Mouse (Mus musculus): ENCODE results near the gene Usf2. TPM values are rescaled to one million over a fixed set of nuclear protein-coding genes. Genes with fewer than 3 reads are reported as not detected.

Gene Usf2
- 22.3 and 23.4 TPM in 2 replicates for polyA plus RNA-seq (2015; fragmentation: Nextera tagmentation; extraction: Ambion mirVana)

GRCm38 (mm10) chr7:30956756-30957366 is at the start of gene Usf2:
Usf2 (minus strand) TSS chr7:30956803.
- H3K9me3 ChIP-seq, result no peaks in the 10 kb centered on the region
- peak within 1 kb of the TSS; percentile 84 for H3K4me2 ChIP-seq
- WGBS, result under 1% methylated on average over 29 of the region's 82 CpGs
- peak within 1 kb of the TSS; percentile 92 for H3K4me3 ChIP-seq
- H3K27me3 ChIP-seq, result no peaks in the 10 kb centered on the region
- peak; percentile 61 for ATAC-seq (ENCODE audit: insufficient number of reproducible peaks, low FRiP score, low TSS enrichment, low read depth)
- H3K36me3 ChIP-seq, result peaks cover 42% of the 10 kb centered on the region
- H3K4me1 ChIP-seq, result peaks cover 23% of the 10 kb centered on the region
- H3K9ac ChIP-seq, result peak within 1 kb of the TSS; percentile 99
- H3K27ac ChIP-seq, result peak within 1 kb of the TSS; percentile 99

DNA sequence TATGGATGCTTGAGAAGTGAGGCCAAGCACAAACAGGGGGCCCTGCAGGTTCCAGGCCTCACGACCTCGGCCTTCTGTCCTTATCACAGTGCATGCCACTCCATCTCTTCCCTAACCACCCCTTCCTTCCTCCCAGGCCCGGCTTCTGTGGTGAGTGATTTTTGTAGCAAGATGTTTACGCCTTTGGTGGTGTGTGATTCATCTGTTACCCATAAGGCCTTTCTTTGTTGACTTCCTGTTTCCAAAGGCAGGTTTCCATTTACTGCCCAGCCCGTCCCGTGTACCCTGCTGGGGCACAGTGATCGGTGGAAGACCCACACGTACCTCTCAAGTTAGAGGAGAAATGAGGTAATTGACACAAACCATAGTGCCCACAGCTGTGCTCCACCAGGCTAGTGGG is 46.0 kb upstream of the Usf2 start:
- H3K27me3 ChIP-seq, result no peaks in the 10 kb centered on the region
- H3K36me3 ChIP-seq, result no peaks in the 10 kb centered on the region
- ATAC-seq (ENCODE audit: insufficient number of reproducible peaks, low FRiP score, low TSS enrichment, low read depth), result no peak
- H3K27ac ChIP-seq, result no peak overlapping the region
- H3K4me2 ChIP-seq, result no peak overlapping the region
- no peak overlapping the region for H3K9ac ChIP-seq
- H3K4me1 ChIP-seq, result peaks cover 12% of the 10 kb centered on the region
- 66% methylated on average over 8 of the region's 8 CpGs for WGBS
- no peak overlapping the region for H3K4me3 ChIP-seq
- H3K9me3 ChIP-seq, result no peaks in the 10 kb centered on the region

DNA sequence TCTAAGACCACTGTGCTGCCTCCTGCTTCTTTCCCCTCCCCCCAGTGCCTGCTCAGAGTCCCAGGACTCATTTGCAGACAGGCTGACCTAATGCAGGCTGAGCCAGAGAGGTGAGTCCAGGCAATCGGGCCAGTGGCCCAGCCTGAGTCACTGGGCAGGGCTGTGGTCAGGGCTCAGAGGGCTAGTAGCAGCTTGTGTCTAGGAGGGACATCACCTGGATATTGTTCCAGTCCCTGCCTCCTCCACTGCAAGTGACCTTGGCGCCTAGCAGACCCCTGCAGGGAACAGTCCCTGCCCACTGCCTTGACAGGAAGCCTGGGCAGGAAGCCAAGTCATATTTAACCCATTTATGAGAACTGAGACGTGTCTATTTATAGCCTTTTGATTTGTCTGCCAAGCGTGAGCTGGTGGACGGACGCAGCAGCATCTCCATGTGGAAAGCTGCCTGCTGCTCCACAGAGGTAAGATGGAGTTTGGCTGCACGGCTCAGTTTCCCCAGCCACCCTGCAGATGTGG is 44.0 kb upstream of the Usf2 start:
- WGBS, result 4% methylated on average over 7 of the region's 7 CpGs
- peak; percentile 70 for ATAC-seq (ENCODE audit: insufficient number of reproducible peaks, low FRiP score, low TSS enrichment, low read depth)
- Histone ChIP-seq H3K4me1 (peaks cover 12% of the 10 kb centered on the region), H3K4me2 (peak overlapping the region; percentile 17; the same call in 1 of the 2 replicates), H3K36me3 (no peaks in the 10 kb centered on the region), H3K4me3 (no peak overlapping the region), H3K9me3 (no peaks in the 10 kb centered on the region), H3K27ac (peak overlapping the region; percentile 38), H3K27me3 (no peaks in the 10 kb centered on the region), H3K9ac (peak overlapping the region; percentile 14; the same call in 1 of the 2 replicates)

DNA sequence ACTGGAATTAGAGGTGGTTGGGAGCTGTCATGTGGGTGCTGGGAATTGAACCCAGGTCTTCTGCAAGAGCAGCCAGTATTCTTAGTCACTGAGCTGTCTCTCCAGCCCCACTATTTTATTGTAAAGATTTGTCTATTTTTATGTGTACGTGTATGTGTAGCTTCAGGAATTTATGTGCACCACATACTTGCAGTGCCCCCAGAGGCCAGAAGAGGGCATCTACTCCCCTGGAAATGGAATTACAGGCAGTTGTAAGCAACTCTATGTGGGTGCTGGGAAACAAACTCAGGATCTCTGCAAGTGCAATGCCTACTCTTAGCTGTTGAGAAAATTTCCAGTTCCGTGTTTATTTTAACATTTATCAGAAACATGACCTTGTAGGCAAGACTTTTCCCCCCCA is 39.9 kb upstream of the Usf2 start:
- H3K4me3 ChIP-seq, result no peak overlapping the region
- H3K4me1 ChIP-seq, result peaks cover 24% of the 10 kb centered on the region
- no peaks in the 10 kb centered on the region for H3K27me3 ChIP-seq
- no peaks in the 10 kb centered on the region for H3K36me3 ChIP-seq
- H3K4me2 ChIP-seq, result no peak overlapping the region
- no peak overlapping the region for H3K9ac ChIP-seq
- no peak overlapping the region for H3K27ac ChIP-seq
- 88% methylated on average over 2 of the region's 2 CpGs for whole genome bisulfite sequencing
- ATAC-seq (ENCODE audit: insufficient number of reproducible peaks, low FRiP score, low TSS enrichment, low read depth), result no peak
- no peaks in the 10 kb centered on the region for H3K9me3 ChIP-seq

- no peaks in the 10 kb centered on the region for H3K9me3 ChIP-seq
- H3K9ac ChIP-seq, result no peak overlapping the region
- no peak overlapping the region for H3K27ac ChIP-seq
- H3K4me1 ChIP-seq, result peaks cover 12% of the 10 kb centered on the region
- no peaks in the 10 kb centered on the region for H3K27me3 ChIP-seq
- no peak overlapping the region for H3K4me2 ChIP-seq
- no peaks in the 10 kb centered on the region for H3K36me3 ChIP-seq
- no peak for ATAC-seq (ENCODE audit: insufficient number of reproducible peaks, low FRiP score, low TSS enrichment, low read depth)
- WGBS, result 60% methylated on average over 5 of the region's 5 CpGs
- no peak overlapping the region for H3K4me3 ChIP-seq
Observed at GRCm38 (mm10) chr7:30993986-30994385, 37.4 kb upstream of the Usf2 start.

GRCm38 (mm10) chr7:30992148-30992547 is 35.5 kb upstream of the Usf2 start:
- Histone ChIP-seq H3K4me2 (no peak overlapping the region), H3K27ac (no peak overlapping the region), H3K9me3 (no peaks in the 10 kb centered on the region), H3K4me3 (no peak overlapping the region), H3K9ac (no peak overlapping the region), H3K4me1 (peaks cover 12% of the 10 kb centered on the region), H3K27me3 (no peaks in the 10 kb centered on the region), H3K36me3 (no peaks in the 10 kb centered on the region)
- WGBS, result 78% methylated on average over 5 of the region's 5 CpGs
- no peak for ATAC-seq (ENCODE audit: insufficient number of reproducible peaks, low FRiP score, low TSS enrichment, low read depth)

DNA sequence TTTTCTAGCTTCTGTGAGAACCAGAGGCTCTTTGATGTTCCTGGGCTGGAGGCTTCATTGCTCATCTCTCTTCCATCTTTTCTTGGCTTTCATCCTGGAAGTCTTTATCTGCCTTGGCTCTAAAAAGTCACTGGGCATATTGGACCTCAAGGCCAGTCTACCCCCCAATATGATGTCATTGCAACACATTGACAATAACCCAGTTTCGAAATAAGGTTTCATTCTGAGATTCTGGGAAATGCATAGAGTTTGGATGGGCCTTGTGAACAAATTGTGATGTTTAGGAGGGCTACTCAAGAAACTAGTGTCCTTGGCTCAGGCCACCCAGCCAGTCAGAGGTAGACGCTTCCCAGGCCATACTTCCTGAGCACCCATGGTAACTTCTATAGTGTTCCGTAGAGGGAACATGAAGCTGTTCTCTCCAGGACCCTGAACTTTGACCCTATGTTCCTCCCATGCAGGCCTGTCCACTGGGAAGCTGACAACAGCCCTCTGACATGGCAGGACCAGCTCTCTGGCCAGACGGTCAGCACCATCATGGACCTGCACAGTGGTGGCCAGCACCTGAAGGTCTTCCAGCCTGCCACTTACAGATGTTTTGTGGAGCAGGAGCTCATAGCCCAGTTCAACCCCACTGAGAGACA is 32.0 kb upstream of the Usf2 start:
- H3K9ac ChIP-seq, result no peak overlapping the region
- no peak overlapping the region for H3K4me3 ChIP-seq
- H3K27ac ChIP-seq, result no peak overlapping the region
- H3K36me3 ChIP-seq, result no peaks in the 10 kb centered on the region
- ATAC-seq (ENCODE audit: insufficient number of reproducible peaks, low FRiP score, low TSS enrichment, low read depth), result no peak
- peaks cover under 1% of the 10 kb centered on the region; the same call in 1 of the 2 replicates for H3K4me1 ChIP-seq
- H3K27me3 ChIP-seq, result no peaks in the 10 kb centered on the region
- no peak overlapping the region for H3K4me2 ChIP-seq
- H3K9me3 ChIP-seq, result no peaks in the 10 kb centered on the region
- 84% methylated on average over 4 of the region's 4 CpGs for WGBS

GRCm38 (mm10) chr7:30985357-30985756 is 28.8 kb upstream of the Usf2 start:
- Histone ChIP-seq H3K4me1 (no peaks in the 10 kb centered on the region), H3K4me2 (no peak overlapping the region), H3K27ac (no peak overlapping the region), H3K9me3 (no peaks in the 10 kb centered on the region), H3K27me3 (no peaks in the 10 kb centered on the region), H3K9ac (no peak overlapping the region), H3K36me3 (no peaks in the 10 kb centered on the region), H3K4me3 (no peak overlapping the region)
- no peak for ATAC-seq (ENCODE audit: insufficient number of reproducible peaks, low FRiP score, low TSS enrichment, low read depth)
- 83% methylated on average over 9 of the region's 9 CpGs for WGBS

GRCm38 (mm10) chr7:30981703-30982102 is 25.1 kb upstream of the Usf2 start:
- H3K9me3 ChIP-seq, result no peaks in the 10 kb centered on the region
- no peak overlapping the region for H3K27ac ChIP-seq
- no peaks in the 10 kb centered on the region for H3K27me3 ChIP-seq
- no peak overlapping the region for H3K9ac ChIP-seq
- H3K4me2 ChIP-seq, result no peak overlapping the region
- 88% methylated on average over 4 of the region's 4 CpGs for WGBS
- no peak for ATAC-seq (ENCODE audit: insufficient number of reproducible peaks, low FRiP score, low TSS enrichment, low read depth)
- no peak overlapping the region for H3K4me3 ChIP-seq
- no peaks in the 10 kb centered on the region for H3K4me1 ChIP-seq
- H3K36me3 ChIP-seq, result no peaks in the 10 kb centered on the region

GRCm38 (mm10) chr7:30973501-30974289 is 17.1 kb upstream of the Usf2 start, which contains the start of gene Fam187b:
Fam187b (plus strand) TSS chr7:30973790.
- H3K9me3 ChIP-seq, result no peaks in the 10 kb centered on the region
- peak within 1 kb of the TSS; percentile 47 for H3K4me3 ChIP-seq
- H3K27me3 ChIP-seq, result peaks cover 18% of the 10 kb centered on the region
- peak within 1 kb of the TSS; percentile 74 for H3K4me2 ChIP-seq
- H3K27ac ChIP-seq, result peak within 1 kb of the TSS; percentile 17; the same call in 1 of the 2 replicates
- peak; percentile 74 for ATAC-seq (ENCODE audit: insufficient number of reproducible peaks, low FRiP score, low TSS enrichment, low read depth)
- no peaks in the 10 kb centered on the region for H3K36me3 ChIP-seq
- peak within 1 kb of the TSS; percentile 47 for H3K9ac ChIP-seq
- under 1% methylated on average over 36 of the region's 37 CpGs for WGBS
- peaks cover 13% of the 10 kb centered on the region for H3K4me1 ChIP-seq

DNA sequence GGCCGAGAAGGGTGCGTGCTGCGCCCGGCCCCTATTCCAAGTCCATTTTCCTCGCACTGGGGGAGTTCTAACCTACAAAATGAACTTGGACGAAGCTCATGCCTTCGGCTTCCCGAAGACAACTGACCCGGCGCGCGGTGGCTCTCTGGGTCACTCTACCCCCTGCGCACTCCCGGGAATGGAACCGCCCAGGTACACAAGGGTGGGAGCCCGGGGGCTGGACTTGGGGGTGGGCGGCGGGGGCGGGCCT is 16.6 kb upstream of the Usf2 start, which contains the start of gene Lsr:
Lsr (minus strand) TSS at position 214 of the 250 bp plus-strand sequence.
- WGBS, result 0% methylated on average over 18 of the region's 19 CpGs
- Histone ChIP-seq H3K27me3 (peaks cover 18% of the 10 kb centered on the region), H3K9me3 (no peaks in the 10 kb centered on the region), H3K4me1 (peaks cover 14% of the 10 kb centered on the region), H3K4me2 (peak within 1 kb of the TSS; percentile 74), H3K36me3 (no peaks in the 10 kb centered on the region), H3K27ac (peak within 1 kb of the TSS; percentile 17; the same call in 1 of the 2 replicates), H3K4me3 (peak within 1 kb of the TSS; percentile 47), H3K9ac (peak within 1 kb of the TSS; percentile 47)
- ATAC-seq (ENCODE audit: insufficient number of reproducible peaks, low FRiP score, low TSS enrichment, low read depth), result peak; percentile 62; the same call in 1 of the 2 replicates
